Mouse (Mus musculus): ENCODE results near the gene Slc5a6. TPM values are rescaled to one million over a fixed set of nuclear protein-coding genes. Genes with fewer than 3 reads are reported as not detected.
"Not testable (repeated sequence)": the region's sequence is repeated elsewhere in the genome, so short reads cannot be mapped to it uniquely, and the experiment has no call there.

Gene Slc5a6
- polyA plus RNA-seq, 1 experiment from 2014 or later: 13.8 TPM

- H3K4me2 ChIP-seq (replicated peaks): no peak overlapping the region
- no peak overlapping the region for H3K4me3 ChIP-seq
- H3K9me3 ChIP-seq (replicated peaks): no peaks in the 10 kb centered on the region
- H3K9ac ChIP-seq: no peak overlapping the region
- ATAC-seq (ENCODE audit: low FRiP score): no peak
- H3K36me3 ChIP-seq: no peaks in the 10 kb centered on the region
- H3K4me1 ChIP-seq: peaks cover 2% of the 10 kb centered on the region; the same call in 1 of the 2 replicates
- no peak overlapping the region for H3K27ac ChIP-seq
- H3K27me3 ChIP-seq: no peaks in the 10 kb centered on the region
Observed at GRCm38 (mm10) chr5:31024641-31025040, 24.1 kb downstream of the Slc5a6 start.

- Histone ChIP-seq H3K27ac (no peak overlapping the region), H3K9ac (no peak overlapping the region), H3K27me3 (no peaks in the 10 kb centered on the region), H3K4me2 (replicated peaks) (no peak overlapping the region), H3K36me3 (no peaks in the 10 kb centered on the region), H3K4me1 (peaks cover 2% of the 10 kb centered on the region; the same call in 1 of the 2 replicates), H3K4me3 (no peak overlapping the region), H3K9me3 (replicated peaks) (no peaks in the 10 kb centered on the region)
- no peak for ATAC-seq (ENCODE audit: low FRiP score)
- 17% methylated on average over 3 of the region's 4 CpGs for WGBS
Observed at GRCm38 (mm10) chr5:31023254-31023653, 25.5 kb downstream of the Slc5a6 start.

GRCm38 (mm10) chr5:31022690-31023089, 26.0 kb downstream of the Slc5a6 start:
- Histone ChIP-seq H3K9ac (no peak overlapping the region), H3K4me2 (replicated peaks) (no peak overlapping the region), H3K4me3 (no peak overlapping the region), H3K27ac (no peak overlapping the region), H3K9me3 (replicated peaks) (no peaks in the 10 kb centered on the region), H3K36me3 (no peaks in the 10 kb centered on the region), H3K27me3 (no peaks in the 10 kb centered on the region), H3K4me1 (peaks cover 2% of the 10 kb centered on the region; the same call in 1 of the 2 replicates)
- 47% methylated on average over 1 of the region's 1 CpGs for WGBS
- no peak for ATAC-seq (ENCODE audit: low FRiP score)

GRCm38 (mm10) chr5:31021790-31022189, 26.9 kb downstream of the Slc5a6 start:
- WGBS: 91% methylated on average over 5 of the region's 5 CpGs
- not testable (repeated sequence) for H3K27ac ChIP-seq; H3K9ac ChIP-seq; H3K36me3 ChIP-seq; H3K27me3 ChIP-seq; H3K9me3 ChIP-seq (replicated peaks); ATAC-seq (ENCODE audit: low FRiP score); H3K4me2 ChIP-seq (replicated peaks); H3K4me3 ChIP-seq; H3K4me1 ChIP-seq

- H3K4me2 ChIP-seq (replicated peaks): no peak overlapping the region
- H3K9me3 ChIP-seq (replicated peaks): no peaks in the 10 kb centered on the region
- no peak for ATAC-seq (ENCODE audit: low FRiP score)
- no peak overlapping the region for H3K27ac ChIP-seq
- 75% methylated on average over 2 of the region's 2 CpGs for WGBS
- H3K9ac ChIP-seq: no peak overlapping the region
- H3K4me3 ChIP-seq: no peak overlapping the region
- no peaks in the 10 kb centered on the region for H3K4me1 ChIP-seq
- H3K36me3 ChIP-seq: no peaks in the 10 kb centered on the region
- no peaks in the 10 kb centered on the region for H3K27me3 ChIP-seq
Observed at GRCm38 (mm10) chr5:31015913-31016312, 32.8 kb downstream of the Slc5a6 start.

GRCm38 (mm10) chr5:31012737-31013136, 36.0 kb downstream of the Slc5a6 start:
- Histone ChIP-seq H3K27me3 (no peaks in the 10 kb centered on the region), H3K9me3 (replicated peaks) (no peaks in the 10 kb centered on the region), H3K4me2 (replicated peaks) (no peak overlapping the region), H3K27ac (no peak overlapping the region), H3K36me3 (no peaks in the 10 kb centered on the region), H3K4me3 (no peak overlapping the region), H3K4me1 (no peaks in the 10 kb centered on the region), H3K9ac (no peak overlapping the region)
- no peak for ATAC-seq (ENCODE audit: low FRiP score)
- 73% methylated on average over 3 of the region's 3 CpGs for WGBS

GRCm38 (mm10) chr5:31004184-31004583, 44.5 kb downstream of the Slc5a6 start:
- Histone ChIP-seq H3K4me1 (peaks cover 4% of the 10 kb centered on the region; the same call in 1 of the 2 replicates), H3K27ac (no peak overlapping the region), H3K9me3 (replicated peaks) (no peaks in the 10 kb centered on the region), H3K9ac (no peak overlapping the region), H3K4me3 (no peak overlapping the region), H3K4me2 (replicated peaks) (no peak overlapping the region), H3K36me3 (no peaks in the 10 kb centered on the region), H3K27me3 (no peaks in the 10 kb centered on the region)
- 0 out of 2 replicates have a peak, but pooled peaks have one; percentile 11 for ATAC-seq (ENCODE audit: low FRiP score)
- WGBS: 8% methylated on average over 5 of the region's 5 CpGs

- 0 out of 2 replicates have a peak, but pooled peaks cover 4% of the 10 kb centered on the region for H3K27me3 ChIP-seq
- H3K27ac ChIP-seq: no peak overlapping the region
- H3K4me2 ChIP-seq (replicated peaks): no peak overlapping the region
- no peak overlapping the region for H3K4me3 ChIP-seq
- WGBS: 83% methylated on average over 4 of the region's 4 CpGs
- no peaks in the 10 kb centered on the region for H3K36me3 ChIP-seq
- H3K9ac ChIP-seq: no peak overlapping the region
- H3K4me1 ChIP-seq: peaks cover 4% of the 10 kb centered on the region; the same call in 1 of the 2 replicates
- ATAC-seq (ENCODE audit: low FRiP score): no peak
- H3K9me3 ChIP-seq (replicated peaks): no peaks in the 10 kb centered on the region
Observed at GRCm38 (mm10) chr5:31001560-31001959, 47.2 kb downstream of the Slc5a6 start.

GRCm38 (mm10) chr5:31000993-31001392, 47.7 kb downstream of the Slc5a6 start:
- ATAC-seq (ENCODE audit: low FRiP score): no peak
- Histone ChIP-seq H3K9me3 (replicated peaks) (no peaks in the 10 kb centered on the region), H3K4me2 (replicated peaks) (no peak overlapping the region), H3K36me3 (no peaks in the 10 kb centered on the region), H3K4me1 (peaks cover 4% of the 10 kb centered on the region; the same call in 1 of the 2 replicates), H3K9ac (no peak overlapping the region), H3K27ac (no peak overlapping the region), H3K4me3 (no peak overlapping the region), H3K27me3 (0 out of 2 replicates have a peak, but pooled peaks cover 4% of the 10 kb centered on the region)
- 81% methylated on average over 2 of the region's 2 CpGs for WGBS

- ATAC-seq (ENCODE audit: low FRiP score): no peak
- Histone ChIP-seq H3K9me3 (replicated peaks) (no peaks in the 10 kb centered on the region), H3K27me3 (0 out of 2 replicates have a peak, but pooled peaks cover 4% of the 10 kb centered on the region), H3K36me3 (no peaks in the 10 kb centered on the region), H3K9ac (no peak overlapping the region), H3K27ac (no peak overlapping the region), H3K4me1 (peaks cover 4% of the 10 kb centered on the region; the same call in 1 of the 2 replicates), H3K4me3 (no peak overlapping the region), H3K4me2 (replicated peaks) (no peak overlapping the region)
- 74% methylated on average over 7 of the region's 7 CpGs for WGBS
Observed at GRCm38 (mm10) chr5:31000122-31000521, 48.6 kb downstream of the Slc5a6 start.

- H3K4me2 ChIP-seq (replicated peaks): no peak overlapping the region
- H3K4me3 ChIP-seq: no peak overlapping the region
- WGBS: 77% methylated on average over 5 of the region's 5 CpGs
- H3K27me3 ChIP-seq: 0 out of 2 replicates have a peak, but pooled peaks cover 4% of the 10 kb centered on the region
- no peaks in the 10 kb centered on the region for H3K36me3 ChIP-seq
- H3K9me3 ChIP-seq (replicated peaks): no peaks in the 10 kb centered on the region
- no peak overlapping the region for H3K9ac ChIP-seq
- no peak for ATAC-seq (ENCODE audit: low FRiP score)
- no peak overlapping the region for H3K27ac ChIP-seq
- no peaks in the 10 kb centered on the region for H3K4me1 ChIP-seq
Observed at GRCm38 (mm10) chr5:30999324-30999723, 49.4 kb downstream of the Slc5a6 start.

- WGBS: 23% methylated on average over 5 of the region's 5 CpGs
- Histone ChIP-seq H3K27ac (no peak overlapping the region), H3K27me3 (0 out of 2 replicates have a peak, but pooled peaks cover 4% of the 10 kb centered on the region)
Observed at GRCm38 (mm10) chr5:30998306-30998705, 50.4 kb downstream of the Slc5a6 start.

GRCm38 (mm10) chr5:30994910-30995635, 53.7 kb downstream of the Slc5a6 start:
- no peaks in the 10 kb centered on the region for H3K4me1 ChIP-seq
- H3K9ac ChIP-seq: no peak overlapping the region
- H3K4me3 ChIP-seq: no peak overlapping the region
- H3K9me3 ChIP-seq (replicated peaks): no peaks in the 10 kb centered on the region
- no peaks in the 10 kb centered on the region for H3K36me3 ChIP-seq
- 0 out of 2 replicates have a peak, but pooled peaks cover 4% of the 10 kb centered on the region for H3K27me3 ChIP-seq
- no peak for ATAC-seq (ENCODE audit: low FRiP score)
- no peak overlapping the region for H3K4me2 ChIP-seq (replicated peaks)
- H3K27ac ChIP-seq: no peak overlapping the region
- WGBS: 76% methylated on average over 11 of the region's 11 CpGs

More at GRCm38 (mm10) chr5:30998306-30998705, 50.4 kb downstream of the Slc5a6 start:
- no peaks in the 10 kb centered on the region for H3K36me3 ChIP-seq
- H3K4me2 ChIP-seq (replicated peaks): no peak overlapping the region
- no peaks in the 10 kb centered on the region for H3K9me3 ChIP-seq (replicated peaks)
- no peak overlapping the region for H3K4me3 ChIP-seq
- no peak for ATAC-seq (ENCODE audit: low FRiP score)
- no peaks in the 10 kb centered on the region for H3K4me1 ChIP-seq
- no peak overlapping the region for H3K9ac ChIP-seq
